In the genomic region with DNA sequence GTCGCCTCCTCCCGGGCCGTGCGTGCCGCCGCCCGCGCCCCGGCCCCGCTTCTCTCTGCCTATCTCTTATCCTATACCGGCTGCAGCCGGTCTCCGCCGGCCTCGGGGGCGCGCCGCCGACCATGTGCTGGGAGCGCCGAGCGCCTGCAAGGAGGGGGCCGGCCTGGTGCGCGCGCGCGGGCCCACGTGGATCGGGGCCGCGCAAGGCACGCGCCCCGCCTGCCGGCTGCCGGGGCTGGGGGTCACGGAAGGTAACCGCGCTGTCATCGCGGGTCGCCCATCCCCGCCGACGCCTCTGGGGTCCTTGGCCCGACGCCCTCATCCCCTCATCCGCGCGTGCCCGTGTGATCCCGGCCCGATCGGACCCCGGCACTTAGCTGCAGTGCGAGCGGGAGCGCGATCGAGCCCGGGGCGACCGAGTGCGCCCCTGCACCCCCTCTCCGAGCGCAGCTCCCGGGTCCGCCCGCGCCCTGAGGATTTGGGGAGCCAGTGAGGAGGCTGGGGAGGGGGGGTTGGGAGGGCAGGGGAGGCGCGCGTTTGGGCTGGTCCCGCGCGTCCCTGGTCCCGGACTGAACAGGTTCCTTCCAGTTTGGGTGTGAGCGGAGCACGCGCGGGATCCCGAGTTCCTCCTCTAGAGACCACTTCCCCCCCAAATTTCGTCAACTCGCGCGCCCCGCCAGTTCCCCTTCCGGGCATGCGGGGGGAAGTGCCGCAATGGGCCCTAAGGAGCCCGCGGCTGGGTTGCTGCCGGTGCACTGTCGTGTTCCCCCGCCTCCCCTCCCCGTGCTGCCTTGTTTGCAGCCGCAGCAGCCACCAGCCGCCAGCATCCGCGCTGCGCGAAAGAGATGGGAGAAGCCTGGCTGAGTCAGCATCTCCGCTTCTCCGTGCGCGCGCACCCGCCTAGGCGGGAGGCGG, we compare ENCODE assay signal across 8 mouse cellular contexts. TPM values are rescaled to one million over a fixed set of nuclear protein-coding genes. Genes with fewer than 3 reads are reported as not detected.
A peak's percentile ranks its signal among the peaks of the same experiment; 100 is the strongest.
DNase-seq lines count a peak whose midpoint lies in the region; ATAC-seq lines count a peak whose summit lies in the region.

A gene (plus strand): TSS at position 204 of the 915 bp plus-strand sequence.
A gene (minus strand): TSS at position 428 of the 915 bp plus-strand sequence.

- peak within 1 kb of the TSS; percentile 57 for H3K4me3 ChIP-seq in hindbrain, embryonic 15.5 days

- H3K9ac ChIP-seq in hindbrain, embryonic 15.5 days: peak within 1 kb of the TSS; percentile 71

- no peaks in the 10 kb centered on the region for H3K9me3 ChIP-seq in hindbrain, embryonic 15.5 days

- under 1% methylated on average over 108 of the region's 111 CpGs for WGBS in hindbrain, embryonic 15.5 days

- H3K36me3 ChIP-seq in hindbrain, embryonic 15.5 days: no peaks in the 10 kb centered on the region

- H3K4me2 ChIP-seq in hindbrain, embryonic 15.5 days: peak within 1 kb of the TSS; percentile 77

- H3K27ac ChIP-seq in hindbrain, embryonic 15.5 days (replicated peaks): peak within 1 kb of the TSS; percentile 93

- H3K4me1 ChIP-seq in hindbrain, embryonic 15.5 days (replicated peaks): peaks cover 21% of the 10 kb centered on the region

- peak; percentile 94 for DNase-seq in T-cell, adult 2 months (ENCODE audit: low spot score)
- peak; percentile 92 to 93 for DNase-seq in cerebellum, postnatal 25 days
- peak; percentile 83 to 86 for DNase-seq in frontal cortex, postnatal 36 days (ENCODE audit: low spot score in 2 of 2)
- DNase-seq in left cerebral cortex, adult 18-20 months (ENCODE audit: low spot score in 2 of 2): peak; percentile 85 to 88
- peak; percentile 85 to 87 for DNase-seq in lung, postnatal 4 days
- DNase-seq in retina, postnatal 1 day: peak; percentile 93
- peak; percentile 94 for DNase-seq in thymus, postnatal 4 days

- ATAC-seq in hindbrain, embryonic 15.5 days (ENCODE audit: low FRiP score, low read depth): peak; percentile 91

- peaks cover 11% of the 10 kb centered on the region; the same call in 1 of the 2 replicates for H3K27me3 ChIP-seq in hindbrain, embryonic 15.5 days

RNA-seq across cellular contexts. Expression of the first gene that starts in this region (rescaled TPM):
- polyA plus RNA-seq in hindbrain, embryonic 15.5 days (2015; fragmentation: Nextera tagmentation; extraction: Ambion mirVana): 5.5 and 7.1 TPM in 2 replicates
- total RNA-seq in left cerebral cortex, adult 18-20 months (2021): 10 to 100 TPM; 12.0 to 14.7 TPM

RNA-seq across cellular contexts. Expression of the second gene that starts in this region (rescaled TPM):
- polyA plus RNA-seq in hindbrain, embryonic 15.5 days (2015; fragmentation: Nextera tagmentation; extraction: Ambion mirVana): 5.6 and 5.8 TPM in 2 replicates
- total RNA-seq in left cerebral cortex, adult 18-20 months (2021): 10 to 100 TPM in 1 of 2 experiments, 1 to 10 TPM in 1; 8.9 to 11.3 TPM

Comparison
In these comparisons a context has a peak if more than half of its experiments do, and no peak if none do; other contexts are left out.
1. Peak in every context shown above with its lines: DNase-seq, ATAC-seq, H3K4me3 ChIP-seq and H3K27ac ChIP-seq.